Mouse (Mus musculus) testis, postnatal 10 days (tissue): ENCODE data around the gene Metrnl.

ENCODE experiments used
- DNase-seq: peaks from one replicate; pipeline ENCODE4 v3.0.0; 2021; ENCODE audit warnings: low spot score

Gene Metrnl

GRCm38 (mm10) chr11:121685491-121686001, 15.8 kb upstream of the Metrnl start:
- no peak for DNase-seq

GRCm38 (mm10) chr11:121686091-121686490, 15.3 kb upstream of the Metrnl start:
- no peak for DNase-seq

- DNase-seq, result no peak
Observed at GRCm38 (mm10) chr11:121686674-121687073, 14.7 kb upstream of the Metrnl start.

GRCm38 (mm10) chr11:121688024-121688423, 13.3 kb upstream of the Metrnl start:
- DNase-seq, result no peak

GRCm38 (mm10) chr11:121695304-121696064, 5.9 kb upstream of the Metrnl start:
- no peak for DNase-seq

DNA sequence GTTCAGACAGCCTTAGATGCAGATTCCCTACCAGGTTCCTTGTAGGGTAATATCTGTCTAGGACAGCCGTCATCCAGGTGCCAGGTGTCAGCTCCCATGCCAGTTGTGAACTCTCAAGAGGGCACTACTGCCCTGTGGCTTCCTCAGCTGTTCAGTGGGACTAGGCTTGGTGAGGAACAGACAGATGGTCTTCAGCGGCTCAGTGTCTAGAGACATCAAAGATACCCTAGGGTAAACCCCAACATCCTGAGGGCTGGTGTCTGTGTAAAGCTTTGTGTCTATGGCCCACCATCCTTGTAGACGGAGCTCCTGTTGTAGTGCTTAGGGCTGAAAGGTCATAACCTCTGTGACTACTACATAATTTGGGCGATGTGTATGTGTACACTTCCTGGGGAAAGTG, 4.1 kb upstream of the Metrnl start:
- DNase-seq, result no peak

DNA sequence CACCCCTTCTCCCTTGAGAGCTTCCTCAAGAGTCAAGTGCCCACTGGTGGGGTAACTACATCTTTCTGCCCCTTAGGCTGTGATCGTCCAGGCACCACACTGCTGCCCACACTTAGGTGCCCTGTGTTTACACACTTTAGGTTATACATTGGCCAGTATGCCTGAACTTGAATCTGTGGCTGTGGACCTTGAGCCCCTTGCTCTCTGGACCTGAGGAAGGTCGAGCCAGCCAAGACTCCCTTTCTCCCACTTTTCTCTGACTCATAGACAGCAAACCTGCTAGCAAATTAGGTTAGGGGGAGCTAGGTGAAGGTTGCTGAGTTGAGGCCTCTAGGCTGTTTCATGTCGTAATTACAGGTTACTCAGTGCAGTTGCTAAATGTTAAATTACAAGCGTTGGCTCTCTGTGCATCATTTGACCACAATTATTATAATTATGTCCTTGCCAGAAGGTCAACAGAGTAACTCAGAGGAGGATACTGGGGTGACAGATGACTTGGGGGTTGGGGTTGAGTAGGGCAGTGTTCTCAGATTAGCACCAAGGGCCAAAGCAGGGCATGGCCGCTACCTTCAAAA, 2.9 kb upstream of the Metrnl start:
- no peak for DNase-seq

DNA sequence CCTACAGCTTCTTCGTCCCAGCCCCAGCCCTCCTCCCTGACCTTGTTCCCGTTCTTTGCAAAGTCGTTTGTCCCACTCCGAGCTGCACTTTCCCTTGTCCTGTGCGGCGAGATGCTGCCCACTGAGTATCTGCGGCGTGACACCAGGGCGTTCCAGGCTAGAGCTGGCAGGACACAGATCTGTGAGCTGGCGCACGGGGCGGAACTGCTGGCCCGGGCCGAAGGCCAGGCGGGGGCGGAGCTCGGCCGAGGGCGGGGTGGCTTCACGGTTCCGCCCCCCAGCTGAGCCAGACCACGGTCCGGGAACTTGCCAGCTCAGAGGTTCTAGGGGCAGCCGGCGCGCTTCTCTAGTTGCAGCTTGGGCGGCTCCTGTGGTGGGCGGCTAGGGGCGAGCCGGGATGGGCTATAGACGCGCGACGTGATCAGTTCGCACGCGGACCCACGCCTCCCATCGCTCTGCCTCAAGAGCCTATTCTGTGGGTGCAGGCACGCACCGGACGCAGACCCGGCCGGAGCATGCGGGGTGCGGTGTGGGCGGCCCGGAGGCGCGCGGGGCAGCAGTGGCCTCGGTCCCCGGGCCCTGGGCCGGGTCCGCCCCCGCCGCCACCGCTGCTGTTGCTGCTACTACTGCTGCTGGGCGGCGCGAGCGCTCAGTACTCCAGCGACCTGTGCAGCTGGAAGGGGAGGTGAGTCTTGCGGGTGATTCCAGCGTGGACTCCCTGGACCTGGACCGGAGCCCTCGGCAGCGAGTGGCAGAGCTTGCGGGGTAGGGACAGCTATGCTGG, 959 bp downstream of the Metrnl start:
- DNase-seq, result peak; percentile 93

DNA sequence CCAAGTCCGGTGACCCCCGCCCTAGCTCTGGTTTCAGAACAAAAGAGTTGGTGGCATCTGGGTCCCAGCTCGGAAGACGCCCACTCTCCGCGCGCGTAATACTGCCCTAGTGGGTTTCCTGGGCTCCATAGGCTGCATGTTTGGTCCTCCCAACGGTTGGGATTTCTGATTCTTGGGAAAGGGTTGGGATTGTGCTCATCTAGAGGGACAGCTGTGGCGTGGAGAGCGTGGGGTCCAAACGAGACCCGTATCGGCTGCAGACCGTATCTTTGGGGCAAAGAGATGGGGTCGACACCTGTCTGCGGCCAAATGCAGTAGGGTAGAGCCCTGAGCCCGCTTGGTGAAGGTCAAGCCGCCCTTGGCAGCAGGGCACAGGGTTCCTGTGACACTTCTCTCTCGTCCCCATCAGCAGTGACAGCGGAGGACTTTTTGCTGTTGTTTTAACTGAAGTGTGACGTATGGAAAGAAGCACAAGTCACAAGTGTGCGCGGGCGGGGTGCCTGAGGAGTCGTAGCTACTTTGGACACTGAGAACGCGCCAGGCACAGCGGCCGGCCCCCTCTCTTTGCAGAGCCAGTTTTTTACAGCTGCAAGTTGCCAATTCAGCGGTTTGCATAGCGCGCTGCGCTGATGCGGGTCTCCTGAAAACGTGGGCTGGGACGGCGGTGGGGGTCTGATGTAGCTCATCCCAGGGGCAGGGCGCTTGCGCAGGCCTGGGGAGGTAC, 1.7 kb downstream of the Metrnl start:
- peak; percentile 71 for DNase-seq

DNA sequence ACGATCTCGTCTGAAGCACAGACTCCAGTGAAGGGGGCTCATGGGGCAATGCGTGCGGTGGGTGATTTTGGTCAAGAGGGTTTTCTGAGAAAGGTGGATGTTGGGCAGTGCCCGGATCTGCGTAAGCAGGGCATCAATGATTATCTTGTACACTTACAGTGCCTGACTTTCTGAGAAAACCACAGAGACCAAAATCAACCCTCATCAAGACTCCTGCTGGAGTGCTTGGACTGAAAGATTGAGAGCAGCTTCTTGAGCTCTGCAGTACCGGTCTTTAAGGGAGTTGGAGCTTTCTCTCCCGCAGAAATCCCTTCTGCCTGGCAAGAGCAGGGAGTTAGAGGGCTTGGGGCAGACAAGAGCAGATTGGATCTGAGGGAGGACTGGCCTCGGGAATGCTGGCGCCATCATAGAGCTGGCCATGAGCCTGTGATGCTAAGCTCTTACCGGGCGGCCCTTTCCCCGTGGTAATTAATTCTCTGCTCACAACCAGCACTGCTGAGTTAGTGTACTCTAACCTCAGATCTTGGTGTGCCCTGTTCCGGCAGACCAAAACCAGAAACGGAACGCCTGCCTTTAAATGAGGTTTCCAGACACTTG, 2.4 kb downstream of the Metrnl start:
- no peak for DNase-seq

GRCm38 (mm10) chr11:121706521-121707005, 5.2 kb downstream of the Metrnl start:
- DNase-seq, result no peak

- DNase-seq, result no peak
Observed at GRCm38 (mm10) chr11:121709278-121709677, 7.9 kb downstream of the Metrnl start.

DNA sequence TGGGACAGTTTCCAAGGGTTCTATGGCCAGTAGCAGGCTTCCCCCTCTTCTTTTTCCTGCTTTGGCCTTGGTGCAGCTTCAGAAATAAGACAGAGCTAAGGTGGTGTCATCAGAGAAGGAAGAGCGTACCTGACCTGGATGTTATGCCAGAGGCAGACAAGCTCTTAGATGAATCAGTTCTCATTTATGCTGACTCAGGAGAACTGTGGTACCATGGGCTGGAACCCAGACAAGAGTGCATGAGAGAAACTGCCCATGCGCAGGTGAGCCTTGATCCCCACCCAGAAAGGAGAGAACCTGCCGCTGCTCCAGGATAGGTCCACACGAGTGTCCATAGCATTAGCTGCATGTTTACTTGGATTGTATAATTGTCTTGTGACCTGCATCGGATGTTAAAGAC, 8.9 kb downstream of the Metrnl start:
- no peak for DNase-seq

GRCm38 (mm10) chr11:121712987-121713386, 11.6 kb downstream of the Metrnl start:
- no peak for DNase-seq

DNA sequence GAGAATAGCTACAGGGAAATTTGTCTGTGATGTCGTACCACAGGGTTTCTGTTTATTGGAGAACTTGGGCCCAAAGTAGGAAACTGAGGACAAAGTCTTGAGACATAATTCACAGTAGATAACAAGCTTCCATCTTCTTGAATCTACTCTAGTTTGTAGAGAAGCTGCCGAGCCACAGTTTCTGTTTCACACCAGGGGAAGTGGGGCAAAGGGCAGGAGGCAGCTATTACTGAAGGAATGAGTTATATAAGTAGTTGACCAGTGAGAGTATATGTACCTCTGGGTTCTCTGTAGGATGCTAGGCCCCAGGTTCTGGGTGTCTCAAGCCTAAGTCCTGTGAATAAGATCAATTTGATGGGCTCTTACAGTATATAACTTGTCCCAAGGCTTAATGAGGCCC, 12.2 kb downstream of the Metrnl start:
- no peak for DNase-seq

DNA sequence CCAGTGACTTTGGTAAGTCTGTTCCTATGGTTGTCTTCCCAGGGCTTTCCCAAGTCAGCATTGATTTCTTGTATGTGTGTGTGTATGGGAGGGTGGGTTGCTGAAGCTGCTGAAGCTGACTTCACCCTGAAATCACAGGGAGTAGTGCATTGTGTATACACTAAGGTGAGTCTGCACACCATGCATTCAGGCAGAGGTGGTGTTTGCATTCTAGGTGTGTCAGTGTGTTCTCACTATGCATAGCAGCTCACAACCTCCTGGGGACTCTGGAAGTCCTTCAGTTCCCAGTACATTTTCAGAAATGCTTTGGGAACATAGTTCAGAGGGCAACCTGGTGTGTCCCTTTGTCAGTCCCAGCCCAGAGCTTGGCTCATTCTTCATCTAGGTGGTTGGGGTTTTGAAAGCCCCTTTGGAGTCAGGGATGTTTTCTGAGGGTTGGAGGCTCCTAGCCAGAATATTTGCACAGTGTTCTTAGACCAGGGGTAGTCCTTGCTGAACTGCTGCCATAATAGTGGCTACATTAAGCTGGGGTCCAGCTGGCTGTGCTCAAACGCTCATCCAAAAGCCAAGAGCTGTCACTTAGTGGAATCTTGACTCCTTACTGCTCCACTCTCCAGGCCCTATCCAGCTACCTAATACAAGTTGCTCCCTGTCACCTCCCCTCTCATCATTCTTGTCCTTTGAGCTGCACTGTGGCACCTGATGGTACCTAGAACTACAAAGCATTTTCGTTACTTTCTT, 13.6 kb downstream of the Metrnl start:
- no peak for DNase-seq

DNA sequence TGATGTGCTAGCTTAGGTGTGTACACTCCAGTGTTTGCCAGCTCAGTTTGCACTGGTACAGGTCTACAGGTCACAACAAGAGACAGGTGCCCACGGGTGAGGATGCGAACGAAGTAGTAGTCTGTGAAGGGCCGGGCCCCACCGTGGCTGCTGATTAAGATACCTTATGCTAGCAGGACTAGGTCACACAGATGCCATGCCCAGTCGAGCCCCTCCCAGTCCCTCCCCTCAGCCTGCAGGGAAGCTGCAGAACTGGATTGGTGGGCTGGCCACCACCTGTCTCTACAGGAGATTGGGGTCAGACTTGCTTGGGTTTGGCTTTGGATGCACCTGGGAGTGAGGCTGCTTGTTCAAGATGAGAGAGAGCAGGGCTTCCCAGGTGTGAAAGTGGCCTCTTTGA, 16.4 kb downstream of the Metrnl start:
- no peak for DNase-seq

DNA sequence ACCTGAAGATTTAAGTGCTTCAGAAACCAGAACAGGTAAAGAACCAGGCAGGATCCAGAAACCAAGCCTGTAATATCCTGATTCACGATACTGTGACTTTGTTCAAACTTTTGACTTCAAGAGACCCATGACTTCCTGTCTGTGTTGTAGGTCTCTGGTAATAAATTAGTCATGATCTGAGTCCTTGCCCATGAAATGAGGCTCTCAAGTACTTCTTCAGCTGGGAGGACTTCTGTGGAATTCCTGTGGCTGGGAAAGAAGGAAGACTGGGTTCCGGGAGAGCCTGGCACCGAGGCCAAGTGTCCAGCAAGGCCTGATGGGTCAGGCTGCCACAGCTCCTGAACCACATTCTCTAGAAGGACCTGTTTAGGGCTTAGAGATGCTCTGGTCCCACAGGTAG, 19.4 kb downstream of the Metrnl start:
- DNase-seq, result no peak

GRCm38 (mm10) chr11:121722434-121722833, 21.1 kb downstream of the Metrnl start:
- DNase-seq, result no peak

DNA sequence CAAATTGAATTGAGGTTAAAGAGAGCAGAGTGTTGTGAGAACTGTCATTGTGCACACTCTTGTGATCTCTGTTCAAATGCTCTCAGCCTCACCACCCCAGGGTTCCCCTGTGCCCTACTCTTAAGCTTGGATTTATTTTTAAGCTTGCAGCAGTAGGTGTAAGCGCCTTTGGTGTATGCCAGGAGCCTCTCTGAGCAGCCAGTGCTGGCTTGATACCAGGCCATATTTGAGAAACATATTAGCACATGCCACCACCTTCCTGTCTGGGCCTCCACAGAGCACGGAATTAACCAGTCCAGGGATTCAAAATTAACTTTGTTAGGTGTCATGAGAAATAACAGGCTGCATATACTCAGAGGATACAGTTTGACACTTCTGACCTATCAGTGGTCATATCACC, 25.3 kb downstream of the Metrnl start:
- DNase-seq, result no peak

GRCm38 (mm10) chr11:121734184-121734583, 32.8 kb downstream of the Metrnl start:
- no peak for DNase-seq
